Mouse (Mus musculus): ENCODE measurements at regions not wholly inside any gene's neighbourhood (a gene's known extent, or its start where the extent isn't known, plus 50 kb on each side); places are given as distances from the start of the nearest gene placed in this dataset.

DNA sequence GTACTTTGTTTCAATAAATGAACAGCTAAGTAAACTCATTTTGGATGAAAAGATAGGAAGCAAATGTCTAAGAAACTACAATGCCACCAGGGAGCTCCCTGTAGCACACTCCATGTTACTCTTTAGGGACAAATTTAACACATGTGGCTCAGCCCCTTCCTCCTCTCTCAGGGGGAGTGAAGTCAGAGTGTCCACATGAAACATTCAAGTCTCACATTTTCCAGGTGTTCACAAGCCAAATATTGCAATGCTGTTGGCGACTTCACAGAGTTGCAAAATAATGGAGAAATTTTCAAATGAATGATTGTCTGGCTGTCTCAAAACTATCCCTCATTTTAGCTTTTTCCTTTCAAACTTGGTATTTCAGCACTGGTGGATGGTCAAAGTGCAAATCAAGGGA, 564.1 kb upstream of the Zeb2 start:
- ATAC-seq (replicated peaks; ENCODE audit: poor library complexity, severe bottlenecking) = no peak

DNA sequence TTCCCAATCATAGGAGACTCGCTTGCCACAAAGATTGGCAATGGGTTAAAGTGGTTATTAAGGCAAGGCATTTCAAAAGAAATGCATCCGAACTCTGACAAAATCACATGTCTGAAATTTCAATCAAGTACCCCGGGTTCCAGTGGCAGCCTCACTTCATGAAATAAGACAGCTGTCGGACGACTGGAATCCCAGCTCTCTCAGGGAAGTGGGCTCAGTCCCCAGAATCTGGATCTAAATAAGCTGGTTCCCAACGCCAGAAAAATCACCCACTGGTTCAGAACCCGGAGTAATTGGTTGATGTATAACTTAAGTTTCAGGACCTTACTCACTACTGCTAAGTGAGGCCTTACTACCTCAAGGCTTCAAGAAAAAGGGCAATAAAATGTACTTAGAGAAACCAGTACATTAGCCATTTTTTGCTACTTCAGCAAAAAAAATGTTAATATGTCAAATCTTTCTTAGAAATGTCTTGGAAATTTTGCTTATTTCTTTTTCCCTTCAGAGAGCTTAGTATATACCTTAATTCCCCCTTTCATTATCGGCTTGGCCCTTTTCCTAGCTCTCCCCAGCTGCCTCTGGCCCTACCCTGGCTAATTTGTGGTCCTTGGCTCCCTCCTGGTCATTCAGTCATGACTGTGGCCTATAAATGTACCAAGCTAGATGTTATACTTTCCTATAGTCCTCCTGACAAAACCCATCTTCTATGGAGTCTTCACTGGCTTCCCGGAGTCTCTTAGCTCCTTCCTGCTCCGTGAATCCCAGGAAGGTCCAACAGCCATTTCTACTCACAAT, 562.1 kb upstream of the Zeb2 start:
- no peak for ATAC-seq (replicated peaks; ENCODE audit: poor library complexity, severe bottlenecking)

- ATAC-seq (replicated peaks; ENCODE audit: poor library complexity, severe bottlenecking) = no peak
These were observed 561.5 kb upstream of the Zeb2 start for GRCm38 (mm10) chr2:45678685-45679084.

DNA sequence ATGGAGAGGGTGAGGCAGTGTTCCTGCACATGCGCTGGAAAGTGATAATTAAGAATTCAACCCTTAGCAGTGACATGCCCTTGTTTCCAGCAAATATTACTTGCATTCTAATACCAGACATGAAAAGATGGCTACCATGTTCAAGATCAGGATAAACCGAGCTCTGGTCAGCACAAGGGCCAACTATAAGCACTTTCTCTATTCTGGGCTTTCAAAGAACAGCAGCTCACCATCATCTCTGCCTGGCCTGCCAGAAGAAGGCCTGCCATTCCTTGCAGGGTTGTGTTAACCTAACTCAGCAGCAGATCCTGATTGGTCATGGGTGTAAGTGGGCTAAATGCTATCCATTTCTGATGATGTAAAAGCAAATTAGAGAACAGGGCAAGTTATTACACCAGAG, 558.6 kb upstream of the Zeb2 start:
- ATAC-seq (replicated peaks; ENCODE audit: poor library complexity, severe bottlenecking) = no peak

DNA sequence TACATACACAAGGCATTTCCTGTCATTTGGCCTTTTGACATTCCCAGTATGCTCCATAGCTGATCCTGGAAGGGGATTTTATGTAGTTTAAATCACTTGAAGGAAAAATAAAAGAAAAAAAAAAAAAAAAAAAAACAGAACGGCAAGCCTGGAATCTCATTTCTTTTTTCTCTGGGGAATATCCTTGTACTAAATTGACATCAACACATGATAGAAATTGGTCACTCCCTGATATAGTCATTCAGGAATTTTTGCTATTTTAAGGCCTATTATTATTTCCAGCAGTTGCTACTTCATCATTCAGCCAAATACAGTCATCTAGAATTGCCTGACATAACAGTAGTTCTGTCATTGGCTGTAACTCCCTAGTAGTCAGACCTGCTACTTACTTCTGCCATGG, 538.8 kb upstream of the Zeb2 start:
- no peak for ATAC-seq (replicated peaks; ENCODE audit: poor library complexity, severe bottlenecking)

- peak; percentile 58 for ATAC-seq (replicated peaks; ENCODE audit: poor library complexity, severe bottlenecking)
These were observed 537.5 kb upstream of the Zeb2 start for GRCm38 (mm10) chr2:45654693-45655092.

DNA sequence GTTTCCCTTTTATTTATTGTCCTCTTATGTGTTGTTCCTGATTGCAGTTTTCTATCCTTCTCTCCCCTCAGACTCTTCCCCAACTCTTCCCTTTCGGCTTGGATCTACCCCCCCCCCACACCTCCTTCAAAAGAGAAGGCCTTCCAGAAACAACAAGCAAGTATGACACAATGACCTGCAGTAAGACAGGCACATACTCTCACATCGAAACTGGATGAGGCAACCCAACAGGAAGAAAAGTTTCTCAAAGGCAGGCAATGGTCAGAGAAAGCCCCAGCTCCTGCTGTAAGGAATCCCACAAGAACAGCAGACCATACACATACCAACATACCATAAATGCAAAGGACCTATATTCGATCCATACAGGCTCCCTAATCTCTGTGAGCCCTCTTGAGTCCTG, 535.8 kb upstream of the Zeb2 start:
- peak; percentile 95 for ATAC-seq (replicated peaks; ENCODE audit: poor library complexity, severe bottlenecking)

DNA sequence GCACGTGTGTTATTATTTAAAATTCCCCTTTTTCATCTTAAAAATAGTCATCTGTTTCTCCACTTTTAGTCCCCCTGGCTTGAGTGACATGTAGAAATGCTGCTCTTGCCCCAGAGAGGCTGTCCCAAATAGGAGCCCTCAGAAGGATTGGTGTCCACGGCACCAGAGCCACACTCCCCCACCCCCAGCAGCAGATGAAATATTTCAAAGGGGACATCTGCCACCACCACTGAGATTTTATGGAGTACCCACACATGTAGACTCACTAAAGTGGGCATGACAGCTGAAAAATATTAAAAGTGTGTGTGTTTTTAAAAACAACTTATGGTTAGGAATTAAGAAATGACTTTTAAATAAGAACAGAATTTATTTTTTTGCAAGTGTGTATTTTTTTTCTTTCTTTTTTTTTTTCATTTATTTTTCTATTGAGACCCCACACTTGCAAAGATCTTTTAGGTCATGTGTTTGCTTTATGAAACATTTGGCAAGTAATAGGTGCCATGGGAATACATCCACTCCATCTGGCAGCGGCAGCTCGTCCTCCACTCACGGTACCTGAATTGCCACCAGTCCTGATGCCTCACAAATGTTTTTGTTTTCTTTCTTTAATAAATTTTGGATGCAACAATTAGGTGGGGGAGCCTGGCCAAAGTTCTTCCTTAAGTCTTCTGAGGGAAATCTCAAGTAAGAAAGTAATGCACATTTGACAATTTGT, 533.2 kb upstream of the Zeb2 start:
- ATAC-seq (replicated peaks; ENCODE audit: poor library complexity, severe bottlenecking) = no peak

DNA sequence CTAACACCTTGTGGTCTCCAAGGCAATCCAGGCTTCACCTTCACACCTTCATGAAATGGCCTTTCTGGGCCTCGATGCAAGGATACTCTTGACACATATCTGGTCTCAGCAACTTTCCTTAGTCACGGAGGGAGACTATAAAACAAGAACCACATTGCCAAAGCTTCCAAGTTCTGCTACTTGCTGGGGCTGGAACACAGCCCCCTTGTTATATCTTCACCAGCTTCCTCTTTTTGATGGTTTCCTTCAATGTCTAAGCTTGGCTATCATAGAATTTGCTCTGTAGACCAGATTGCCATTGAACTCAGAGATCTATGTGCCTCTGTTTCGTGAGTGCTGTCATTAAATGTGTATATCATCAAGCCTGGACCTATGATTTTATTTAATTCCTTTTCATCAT, 530.7 kb upstream of the Zeb2 start:
- peak; percentile 62 for ATAC-seq (replicated peaks; ENCODE audit: poor library complexity, severe bottlenecking)

DNA sequence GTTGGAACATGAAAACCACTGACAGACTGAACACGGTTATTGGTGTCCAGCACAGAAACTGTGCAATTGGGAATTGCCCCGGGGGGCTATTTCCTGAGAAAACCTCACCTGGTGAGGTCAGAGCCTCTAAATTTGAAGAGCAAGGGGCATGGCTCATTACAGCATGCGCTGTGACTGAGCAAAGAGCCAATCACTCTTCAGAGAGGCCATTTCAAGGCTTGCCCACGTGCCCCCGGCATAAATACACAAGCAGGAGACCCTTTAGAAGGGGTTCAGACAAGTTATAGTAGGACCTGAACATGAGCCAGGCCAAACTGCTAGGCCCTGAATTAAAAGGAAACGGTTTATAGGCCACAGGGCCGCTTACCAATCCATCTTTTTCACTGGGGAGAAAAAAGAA, 512.9 kb upstream of the Zeb2 start:
- no peak for ATAC-seq (replicated peaks; ENCODE audit: poor library complexity, severe bottlenecking)

DNA sequence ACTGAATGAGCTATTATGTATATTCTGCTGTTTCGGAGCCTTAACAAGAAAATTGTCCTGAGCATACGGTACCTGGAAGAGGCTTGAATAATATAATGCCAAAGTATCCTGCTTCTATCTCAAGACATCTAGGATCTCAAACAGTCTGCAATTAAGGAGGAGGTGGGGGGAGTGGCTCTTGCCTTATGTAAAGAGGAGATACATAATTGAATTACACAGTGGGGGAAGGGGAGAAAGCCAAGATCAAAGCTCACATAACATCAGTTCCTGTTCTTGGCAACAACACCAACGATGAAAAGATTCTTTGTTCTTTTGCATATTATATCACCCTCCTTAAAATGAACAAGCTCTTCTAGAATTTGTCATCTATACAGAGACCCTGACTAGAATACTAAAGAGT, 512.4 kb upstream of the Zeb2 start:
- no peak for ATAC-seq (replicated peaks; ENCODE audit: poor library complexity, severe bottlenecking)

GRCm38 (mm10) chr2:45623056-45623455, 505.9 kb upstream of the Zeb2 start:
- no peak for ATAC-seq (replicated peaks; ENCODE audit: poor library complexity, severe bottlenecking)

DNA sequence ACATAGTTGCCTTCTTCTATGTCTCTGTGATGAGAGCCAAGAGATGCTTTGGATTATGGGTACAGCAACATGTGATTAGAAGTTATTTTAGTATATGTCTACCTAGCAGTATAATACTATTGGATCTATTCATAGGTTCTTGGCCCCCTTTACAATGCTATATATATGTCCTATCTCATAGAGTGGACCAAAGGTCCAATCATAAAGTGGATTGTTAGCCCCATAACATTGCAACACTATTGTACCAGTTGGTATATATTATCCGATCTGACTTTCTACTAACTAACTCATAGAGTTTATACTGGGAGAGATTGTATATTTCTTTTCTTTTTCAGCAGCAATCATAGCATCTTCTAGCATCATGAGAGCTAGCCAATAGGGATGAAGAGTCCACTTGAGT, 491.7 kb upstream of the Zeb2 start:
- no peak for ATAC-seq (replicated peaks; ENCODE audit: poor library complexity, severe bottlenecking)

GRCm38 (mm10) chr2:45607393-45607792, 490.2 kb upstream of the Zeb2 start:
- no peak for ATAC-seq (replicated peaks; ENCODE audit: poor library complexity, severe bottlenecking)

DNA sequence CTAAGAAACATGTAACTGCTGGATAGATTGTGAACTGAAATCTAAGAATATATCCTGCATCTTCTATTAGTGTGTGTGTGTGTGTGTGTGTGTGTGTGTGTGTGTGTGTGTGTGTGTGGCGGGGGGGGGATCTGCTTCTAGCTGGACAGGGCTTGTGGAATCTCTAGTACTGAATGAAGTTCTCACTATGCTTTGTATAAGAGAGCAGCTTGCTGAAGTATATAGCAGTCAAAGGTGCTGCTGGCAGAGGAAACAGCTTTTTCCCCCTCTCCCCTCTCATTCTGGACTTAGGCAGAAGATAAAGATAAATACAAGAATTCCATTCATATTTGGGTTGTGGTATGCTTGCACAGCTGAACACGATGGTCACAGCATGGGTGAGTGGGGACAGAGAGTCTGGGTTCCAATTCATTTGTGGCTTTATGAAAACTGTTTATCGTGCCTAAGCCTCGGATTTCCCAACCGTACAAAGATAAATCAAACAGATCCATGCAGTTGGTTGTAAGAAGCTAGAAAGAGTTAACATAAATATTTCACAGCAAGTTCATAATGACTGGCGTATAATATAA, 484.2 kb upstream of the Zeb2 start:
- ATAC-seq (replicated peaks; ENCODE audit: poor library complexity, severe bottlenecking) = no peak

GRCm38 (mm10) chr2:45593765-45594164, 476.6 kb upstream of the Zeb2 start:
- 0 out of 2 replicates have a peak, but pooled peaks have one; percentile 17 for ATAC-seq (replicated peaks; ENCODE audit: poor library complexity, severe bottlenecking)

DNA sequence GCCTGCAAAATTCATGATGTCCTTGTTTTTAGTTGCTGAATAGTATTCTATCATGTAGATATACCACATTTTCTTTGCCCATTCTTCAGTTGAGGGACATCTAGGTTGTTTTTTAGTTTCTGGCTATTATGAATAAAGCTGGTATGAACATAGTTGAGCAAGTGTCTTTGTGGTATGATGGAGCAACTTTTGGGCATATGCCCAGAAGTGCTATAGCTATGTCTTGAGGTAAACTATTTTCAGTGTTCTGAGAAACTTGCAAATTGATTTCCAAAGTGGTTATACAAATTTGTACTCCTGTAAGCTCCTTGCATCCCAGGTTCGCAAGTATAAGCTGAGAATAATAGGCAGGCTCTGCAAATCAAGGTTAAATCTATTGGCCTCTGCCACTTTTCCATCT, 473.8 kb upstream of the Zeb2 start:
- ATAC-seq (replicated peaks; ENCODE audit: poor library complexity, severe bottlenecking) = no peak

GRCm38 (mm10) chr2:45588248-45588647, 471.1 kb upstream of the Zeb2 start:
- ATAC-seq (replicated peaks; ENCODE audit: poor library complexity, severe bottlenecking) = no peak

- ATAC-seq (replicated peaks; ENCODE audit: poor library complexity, severe bottlenecking) = no peak
These were observed 469.5 kb upstream of the Zeb2 start for GRCm38 (mm10) chr2:45586588-45587200.

DNA sequence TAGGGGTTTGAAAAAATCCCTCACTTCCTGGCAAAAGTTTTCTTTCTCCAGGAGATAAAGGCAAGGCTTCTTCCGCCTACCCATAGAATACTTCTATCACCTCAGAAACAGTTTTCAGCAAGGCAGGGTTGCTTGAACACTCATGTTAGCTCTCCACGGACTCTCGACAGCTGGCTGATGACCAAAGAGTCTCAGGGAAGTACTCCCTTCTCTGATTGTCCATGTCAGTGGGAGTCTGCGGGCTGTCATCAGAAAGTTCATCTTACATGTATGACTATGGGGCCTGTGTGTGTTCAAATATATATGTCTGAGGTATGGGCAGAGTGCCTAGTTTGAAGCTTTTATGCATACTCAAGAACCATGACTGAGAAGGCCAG, 464.3 kb upstream of the Zeb2 start:
- no peak for ATAC-seq (replicated peaks; ENCODE audit: poor library complexity, severe bottlenecking)

DNA sequence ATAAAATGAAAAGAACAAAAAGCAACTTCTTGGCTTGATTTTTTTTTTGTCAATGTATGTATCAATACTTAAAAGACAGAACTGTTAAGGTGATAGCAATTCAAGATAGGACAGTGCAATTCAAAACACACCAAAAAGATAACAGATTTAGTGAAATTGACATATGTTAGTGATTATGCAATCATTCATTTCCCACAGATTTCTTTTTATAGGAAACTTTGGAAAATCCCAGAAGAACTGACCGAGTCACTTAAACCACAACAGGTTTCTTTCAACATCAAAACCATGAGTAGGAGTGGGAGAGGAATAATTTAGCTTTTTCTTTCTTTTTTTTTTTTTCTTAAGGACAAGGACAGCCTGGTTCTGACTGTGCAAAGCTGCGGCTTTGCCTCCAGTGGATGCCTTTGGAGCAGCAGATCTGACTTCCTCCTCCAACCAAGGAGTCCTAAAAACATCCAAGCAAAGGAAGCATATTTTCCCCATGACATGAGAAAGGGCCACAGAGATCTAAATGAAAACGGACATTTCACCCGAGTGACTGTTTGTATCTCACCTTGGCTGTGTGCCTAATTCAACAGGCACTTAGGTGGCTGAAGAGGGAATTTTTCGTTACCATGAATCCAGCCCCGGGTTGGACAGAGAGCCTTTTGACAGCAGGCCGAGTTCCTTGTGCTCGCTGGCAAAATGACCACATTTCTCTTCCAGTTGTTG, 463.8 kb upstream of the Zeb2 start:
- ATAC-seq (replicated peaks; ENCODE audit: poor library complexity, severe bottlenecking) = no peak

Measured in granulocyte monocyte progenitor cell, adult 5-6 weeks (primary cell).